Mouse (Mus musculus) liver, embryonic 13.5 days (tissue): Measurements from ENCODE around the gene Colgalt1. TPM values are rescaled to one million over a fixed set of nuclear protein-coding genes. Genes with fewer than 3 reads are reported as not detected.

Source experiments
- ATAC-seq: fragments of 200-750 bp; cut with Nextera tagmentation; 2 replicates; pipeline ENCODE4 v1.8.0; 2017; ENCODE audit warnings: low read depth, mild to moderate bottlenecking, moderate number of reproducible peaks, moderate library complexity
- DNase-seq: peaks from one replicate; pipeline ENCODE4 v3.0.0; 2022
- H3K27ac ChIP-seq: fragments of 300-500 bp; sonication (generic); 2 replicates; pipeline ENCODE4 v1.5.1; 2015; ENCODE audit warnings: moderate library complexity, mild to moderate bottlenecking, inconsistent platforms
- H3K27me3 ChIP-seq: fragments of 300-500 bp; sonication (generic); 2 replicates; pipeline ENCODE4 v1.6.1; 2015; ENCODE audit warnings: mild to moderate bottlenecking, inconsistent platforms
- H3K36me3 ChIP-seq: fragments of 300-500 bp; sonication (generic); 2 replicates; pipeline ENCODE4 v1.6.1; 2015; ENCODE audit warnings: mild to moderate bottlenecking, inconsistent platforms
- H3K4me1 ChIP-seq: fragments of 300-500 bp; sonication (generic); replicated peaks from 2 replicates; pipeline ENCODE4 v1.6.1; 2015; ENCODE audit warnings: inconsistent platforms
- H3K4me2 ChIP-seq: fragments of 300-500 bp; sonication (generic); 2 replicates; pipeline ENCODE4 v1.6.1; 2015; ENCODE audit warnings: inconsistent platforms, mild to moderate bottlenecking, moderate library complexity
- H3K4me3 ChIP-seq: fragments of 300-500 bp; sonication (generic); replicated peaks from 2 replicates; pipeline ENCODE4 v1.5.1; 2015; ENCODE audit warnings: mild to moderate bottlenecking, inconsistent platforms
- H3K9ac ChIP-seq: fragments of 300-500 bp; sonication (generic); 2 replicates; pipeline ENCODE4 v1.6.1; 2015; ENCODE audit warnings: mild to moderate bottlenecking, inconsistent platforms
- H3K9me3 ChIP-seq: fragments of 300-500 bp; sonication (generic); replicated peaks from 2 replicates; pipeline ENCODE4 v1.6.1; 2016; ENCODE audit warnings: inconsistent platforms
- WGBS: fragments of 180-500 bp; shearing (Covaris S2); methylation state at CpG from one replicate; pipeline ENCODE4 v1.1.7; 2015; ENCODE audit not compliant: insufficient replicate concordance; 5-methylcytosine and 5-hydroxymethylcytosine counted together
- polyA plus RNA-seq: library from polyadenylated mRNA; unstranded; fragments of >200 nt; fragmentation: Nextera tagmentation; extraction: Ambion mirVana; gene quantifications from 2 replicates; pipeline ENCODE4 v1.2.1, GENCODE M21; 2015

The Colgalt1 gene
- polyA plus RNA-seq, 1 experiment from 2014 or later, result 21.4 TPM

DNA sequence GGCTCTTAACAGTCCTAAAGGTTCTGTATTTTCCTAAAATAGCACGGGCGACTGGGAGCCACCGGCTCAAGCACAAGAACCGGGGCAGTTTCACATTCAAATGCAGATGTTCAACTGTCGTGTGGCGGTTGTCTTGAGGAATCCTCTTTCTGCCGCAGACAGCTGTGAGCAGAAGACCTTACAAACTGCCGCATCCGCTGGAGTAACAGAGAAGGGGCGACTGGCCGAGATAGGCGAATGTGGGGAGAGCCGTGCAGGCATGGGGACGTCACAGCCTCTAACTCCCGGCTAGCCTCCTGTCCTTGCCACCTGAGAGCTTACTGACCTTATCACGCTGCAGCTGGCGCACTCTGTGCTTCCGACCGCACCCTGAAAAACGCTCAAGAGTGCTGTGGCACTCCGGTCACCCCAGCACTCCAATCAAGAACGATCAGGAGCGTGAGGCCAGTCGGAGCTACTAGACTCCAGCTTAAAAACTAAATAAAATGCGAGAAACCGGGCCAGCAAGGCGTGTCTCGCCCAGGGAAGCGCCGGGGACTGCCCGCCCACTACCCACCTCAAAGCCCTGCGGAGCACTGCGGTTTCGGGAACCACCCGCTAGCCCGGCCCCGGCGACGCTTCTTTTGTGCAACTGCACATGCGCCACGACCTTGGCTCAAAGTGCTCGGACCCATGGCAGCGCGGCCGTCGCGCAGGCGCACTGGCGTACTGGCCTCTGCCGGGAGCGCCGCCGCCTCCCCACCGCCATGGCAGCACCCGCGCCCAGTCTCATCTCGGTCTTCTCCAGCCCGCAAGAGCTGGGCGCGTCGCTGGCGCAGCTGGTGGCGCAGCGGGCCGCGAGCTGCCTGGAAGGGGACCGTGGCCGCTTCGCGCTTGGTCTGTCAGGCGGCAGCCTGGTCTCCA is 19.1 kb upstream of the Colgalt1 start, which contains the start of gene Pgls:
Gene Pgls (plus strand): TSS at position 706 of the 903 bp plus-strand sequence.
- peak; percentile 89 for ATAC-seq
- Histone ChIP-seq H3K9me3 (no peaks in the 10 kb centered on the region), H3K4me3 (peak within 1 kb of the TSS; percentile 79), H3K4me2 (peak within 1 kb of the TSS; percentile 95), H3K27me3 (no peaks in the 10 kb centered on the region), H3K36me3 (no peaks in the 10 kb centered on the region), H3K27ac (peak within 1 kb of the TSS; percentile 94), H3K9ac (peak within 1 kb of the TSS; percentile 83), H3K4me1 (peaks cover 51% of the 10 kb centered on the region)
- peak; percentile 89 for DNase-seq
- WGBS, result under 1% methylated on average over 71 of the region's 71 CpGs

- H3K27ac ChIP-seq, result peak overlapping the region; percentile 94
- no peaks in the 10 kb centered on the region for H3K9me3 ChIP-seq
- peak overlapping the region; percentile 83 for H3K9ac ChIP-seq
- no peaks in the 10 kb centered on the region for H3K36me3 ChIP-seq
- WGBS, result 3% methylated on average over 60 of the region's 60 CpGs
- H3K4me3 ChIP-seq, result peak overlapping the region; percentile 79
- ATAC-seq, result peak; percentile 38
- no peak for DNase-seq
- no peaks in the 10 kb centered on the region for H3K27me3 ChIP-seq
- H3K4me1 ChIP-seq, result peaks cover 55% of the 10 kb centered on the region
- H3K4me2 ChIP-seq, result peak overlapping the region; percentile 95
Measured at GRCm38 (mm10) chr8:71592374-71593170, 18.2 kb upstream of the Colgalt1 start.

GRCm38 (mm10) chr8:71593556-71594323 is 17.1 kb upstream of the Colgalt1 start:
- peak overlapping the region; percentile 79; the same call in 1 of the 2 replicates for H3K4me3 ChIP-seq
- H3K9me3 ChIP-seq, result no peaks in the 10 kb centered on the region
- WGBS, result 87% methylated on average over 8 of the region's 8 CpGs
- H3K4me2 ChIP-seq, result peak overlapping the region; percentile 95
- H3K9ac ChIP-seq, result 0 out of 2 replicates have a peak overlapping the region, but pooled peaks have one; percentile 3
- no peak overlapping the region for H3K27ac ChIP-seq
- H3K27me3 ChIP-seq, result no peaks in the 10 kb centered on the region
- peaks cover 55% of the 10 kb centered on the region for H3K4me1 ChIP-seq
- ATAC-seq (no peak), DNase-seq (no peak)
- no peaks in the 10 kb centered on the region for H3K36me3 ChIP-seq

DNA sequence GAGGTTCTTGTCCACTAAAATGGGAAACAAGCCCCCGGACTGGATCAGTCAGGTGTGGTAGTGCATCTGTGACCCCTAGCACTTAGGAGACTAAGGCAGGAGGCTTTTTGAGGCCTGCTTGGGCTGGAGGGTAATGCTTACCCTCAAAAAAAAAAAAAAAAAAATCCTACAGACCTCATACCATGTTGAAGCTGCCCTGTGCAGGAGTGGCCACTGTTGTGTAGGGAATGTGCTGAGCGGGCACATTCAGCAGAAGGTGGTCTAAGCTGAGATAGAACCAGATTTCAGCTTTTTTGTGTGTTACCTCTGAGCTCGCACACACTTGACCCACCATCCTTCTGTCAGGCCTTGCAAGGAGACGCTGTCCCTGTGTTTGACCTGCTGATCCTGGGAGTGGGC is 16.5 kb upstream of the Colgalt1 start:
- Histone ChIP-seq H3K9ac (no peak overlapping the region), H3K4me1 (peaks cover 55% of the 10 kb centered on the region), H3K27ac (no peak overlapping the region), H3K36me3 (no peaks in the 10 kb centered on the region), H3K4me2 (no peak overlapping the region), H3K9me3 (no peaks in the 10 kb centered on the region), H3K4me3 (no peak overlapping the region), H3K27me3 (no peaks in the 10 kb centered on the region)
- DNase-seq (no peak), ATAC-seq (no peak)
- WGBS, result 82% methylated on average over 4 of the region's 4 CpGs

GRCm38 (mm10) chr8:71595862-71596261 is 14.9 kb upstream of the Colgalt1 start:
- 11% methylated on average over 27 of the region's 27 CpGs for WGBS
- H3K4me1 ChIP-seq, result peaks cover 45% of the 10 kb centered on the region
- ATAC-seq, result peak; percentile 8; the same call in 1 of the 2 replicates
- H3K9me3 ChIP-seq, result no peaks in the 10 kb centered on the region
- H3K27me3 ChIP-seq, result peaks cover 14% of the 10 kb centered on the region
- no peak overlapping the region; the same call in 1 of the 2 replicates for H3K4me2 ChIP-seq
- no peaks in the 10 kb centered on the region for H3K36me3 ChIP-seq
- H3K4me3 ChIP-seq, result no peak overlapping the region
- H3K9ac ChIP-seq, result peak overlapping the region; percentile 30; the same call in 1 of the 2 replicates
- no peak overlapping the region for H3K27ac ChIP-seq
- peak; percentile 70 for DNase-seq

DNA sequence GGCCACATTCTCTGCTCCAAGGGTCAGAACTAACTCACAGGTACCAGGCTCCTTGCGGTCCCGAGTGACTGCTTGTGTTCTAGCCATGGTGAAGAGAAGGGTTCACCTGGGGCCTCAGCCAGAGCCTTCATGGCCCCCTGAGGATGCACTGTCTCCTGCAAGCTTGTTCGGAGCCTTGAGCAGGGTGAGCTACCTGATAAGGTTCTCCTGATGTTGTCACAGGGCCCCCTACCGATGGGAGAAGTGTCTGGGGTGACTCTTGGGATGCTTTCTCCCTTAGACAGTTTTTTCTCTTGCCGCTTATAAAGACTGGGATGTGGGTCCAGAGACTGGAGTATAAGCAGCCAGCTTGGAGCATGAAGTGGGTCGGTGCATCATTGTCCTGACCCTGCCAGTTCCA is 14.4 kb upstream of the Colgalt1 start:
- peaks cover 19% of the 10 kb centered on the region for H3K27me3 ChIP-seq
- WGBS, result 52% methylated on average over 6 of the region's 6 CpGs
- H3K9ac ChIP-seq, result peak overlapping the region; percentile 30; the same call in 1 of the 2 replicates
- no peak for DNase-seq
- H3K4me1 ChIP-seq, result peaks cover 40% of the 10 kb centered on the region
- no peaks in the 10 kb centered on the region for H3K9me3 ChIP-seq
- ATAC-seq, result no peak
- no peak overlapping the region for H3K27ac ChIP-seq
- H3K4me2 ChIP-seq, result no peak overlapping the region
- no peak overlapping the region for H3K4me3 ChIP-seq
- no peaks in the 10 kb centered on the region for H3K36me3 ChIP-seq

DNA sequence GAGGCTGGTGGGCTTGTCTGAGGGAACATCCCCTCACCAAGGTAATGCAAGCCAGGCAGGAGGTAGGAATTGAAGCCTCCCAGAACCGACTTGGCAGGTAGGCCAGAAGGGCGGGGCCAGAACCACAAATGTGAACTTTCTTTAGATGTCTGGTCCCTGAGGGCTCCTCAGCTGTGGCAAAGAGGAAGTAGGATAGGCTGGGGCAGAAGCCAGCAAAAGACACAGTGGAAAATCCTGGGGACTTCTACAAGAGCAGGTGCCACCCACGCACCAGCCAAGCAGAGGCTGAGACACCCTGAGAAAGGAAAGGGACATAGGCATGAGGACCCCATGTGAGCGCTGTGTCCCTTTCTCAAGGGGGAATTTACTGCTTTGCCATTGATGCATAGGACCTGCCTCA is 14.0 kb upstream of the Colgalt1 start:
- 63% methylated on average over 4 of the region's 4 CpGs for WGBS
- Histone ChIP-seq H3K27ac (no peak overlapping the region), H3K9ac (no peak overlapping the region), H3K4me3 (no peak overlapping the region), H3K4me1 (peaks cover 38% of the 10 kb centered on the region), H3K36me3 (no peaks in the 10 kb centered on the region), H3K27me3 (peaks cover 23% of the 10 kb centered on the region), H3K9me3 (no peaks in the 10 kb centered on the region), H3K4me2 (no peak overlapping the region)
- DNase-seq (no peak), ATAC-seq (no peak)

DNA sequence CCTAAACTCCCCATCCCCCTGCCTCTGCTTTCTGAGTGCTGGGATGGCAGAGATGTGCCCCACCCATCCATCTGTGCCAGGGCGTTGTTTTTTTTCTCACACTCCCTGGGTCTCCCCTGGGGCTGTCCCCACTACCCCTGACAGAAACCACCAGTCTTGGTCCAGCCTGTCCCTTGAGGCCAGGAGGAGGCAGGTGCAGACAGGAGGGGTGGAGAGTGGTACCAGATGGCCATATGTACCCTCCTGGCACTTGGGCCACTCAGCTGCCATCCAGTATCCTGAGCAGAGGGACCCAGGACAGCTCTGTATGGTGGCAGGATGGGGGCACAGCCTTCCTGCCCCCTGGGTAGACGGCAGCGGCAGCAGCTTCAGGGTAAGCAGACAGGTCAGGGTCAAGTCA is 13.3 kb upstream of the Colgalt1 start, which contains the start of gene Fam129c:
Gene Fam129c (plus strand): TSS at position 198 of the 400 bp plus-strand sequence.
- H3K27me3 ChIP-seq, result peaks cover 30% of the 10 kb centered on the region
- no peaks in the 10 kb centered on the region for H3K9me3 ChIP-seq
- DNase-seq (no peak), ATAC-seq (no peak)
- no peak within 1 kb of the TSS for H3K9ac ChIP-seq
- H3K4me2 ChIP-seq, result no peak within 1 kb of the TSS
- H3K27ac ChIP-seq, result no peak within 1 kb of the TSS
- H3K4me1 ChIP-seq, result peaks cover 42% of the 10 kb centered on the region
- H3K4me3 ChIP-seq, result no peak within 1 kb of the TSS
- H3K36me3 ChIP-seq, result no peaks in the 10 kb centered on the region
- WGBS, result 71% methylated on average over 3 of the region's 3 CpGs

GRCm38 (mm10) chr8:71598375-71598774 is 12.4 kb upstream of the Colgalt1 start:
- no peak for DNase-seq
- H3K27me3 ChIP-seq, result peaks cover 39% of the 10 kb centered on the region
- H3K9me3 ChIP-seq, result no peaks in the 10 kb centered on the region
- ATAC-seq, result no peak
- no peak overlapping the region for H3K9ac ChIP-seq
- no peaks in the 10 kb centered on the region for H3K36me3 ChIP-seq
- no peak overlapping the region for H3K4me3 ChIP-seq
- no peak overlapping the region for H3K27ac ChIP-seq
- H3K4me2 ChIP-seq, result no peak overlapping the region
- peaks cover 41% of the 10 kb centered on the region for H3K4me1 ChIP-seq

- Histone ChIP-seq H3K9me3 (no peaks in the 10 kb centered on the region), H3K4me3 (no peak overlapping the region), H3K4me1 (peaks cover 38% of the 10 kb centered on the region), H3K27me3 (peaks cover 44% of the 10 kb centered on the region), H3K27ac (no peak overlapping the region), H3K4me2 (no peak overlapping the region), H3K9ac (no peak overlapping the region), H3K36me3 (no peaks in the 10 kb centered on the region)
- no peak for ATAC-seq
- 79% methylated on average over 5 of the region's 5 CpGs for WGBS
- DNase-seq, result no peak
Measured at GRCm38 (mm10) chr8:71598841-71599240, 12.0 kb upstream of the Colgalt1 start.
